Mouse (Mus musculus) liver, embryonic 14.5 days (tissue): ENCODE results near the gene Dnajc14. TPM values are rescaled to one million over a fixed set of nuclear protein-coding genes. Genes with fewer than 3 reads are reported as not detected.

Source experiments
- ATAC-seq: fragments of 200-750 bp; cut with Nextera tagmentation; 2 replicates; pipeline ENCODE4 v1.8.0; 2017; ENCODE audit warnings: moderate number of reproducible peaks, mild to moderate bottlenecking, moderate library complexity; ENCODE audit not compliant: insufficient read depth
- DNase-seq, 3 experiments: peaks; one replicate each; pipeline ENCODE4 v3.0.0-alpha.2; 2012 to 2013; ENCODE audit warnings: low read depth in 3 of 3, low spot score in 3 of 3
- H3K27ac ChIP-seq: fragments of 300-500 bp; sonication (generic); 2 replicates; pipeline ENCODE4 v1.5.1; 2014; ENCODE audit warnings: moderate library complexity, mild to moderate bottlenecking, control low read depth, inconsistent platforms
- H3K27me3 ChIP-seq: fragments of 300-500 bp; sonication (generic); 2 replicates; pipeline ENCODE4 v1.6.1; 2014; ENCODE audit warnings: mild to moderate bottlenecking, low read length, moderate library complexity; ENCODE audit not compliant: control insufficient read depth, insufficient read depth
- H3K36me3 ChIP-seq: fragments of 300-500 bp; sonication (generic); replicated peaks from 2 replicates; pipeline ENCODE4 v1.6.1; 2014; ENCODE audit warnings: low read depth; ENCODE audit not compliant: control insufficient read depth, insufficient read depth
- H3K4me1 ChIP-seq, 2 experiments: fragments of 200-500 bp in 1 of 2; fragments of 300-500 bp in 1 of 2; sonication (generic) in 1 of 2; replicated peaks; 2 replicates each; pipeline ENCODE4 v1.6.1; 2012 to 2014; ENCODE audit warnings: antibody characterized with exemption in 1 of 2, inconsistent platforms in 1 of 2, low read length in 1 of 2; ENCODE audit not compliant: control insufficient read depth in 2 of 2, insufficient read depth in 2 of 2
- H3K4me2 ChIP-seq: fragments of 300-500 bp; sonication (generic); 2 replicates; pipeline ENCODE4 v1.6.1; 2014; ENCODE audit warnings: low read depth, mild to moderate bottlenecking, control low read depth, moderate library complexity
- H3K4me3 ChIP-seq, 2 experiments: fragments of 200-500 bp in 1 of 2; fragments of 300-500 bp in 1 of 2; sonication (generic) in 1 of 2; 2 replicates each; pipeline ENCODE4 v1.5.1; 2012 to 2014; ENCODE audit warnings: low read depth in 2 of 2, low read length in 2 of 2, mild to moderate bottlenecking in 2 of 2, control low read depth in 1 of 2, inconsistent platforms in 1 of 2, moderate library complexity in 1 of 2; ENCODE audit not compliant: insufficient read depth in 1 of 2
- H3K9ac ChIP-seq: fragments of 300-500 bp; sonication (generic); replicated peaks from 2 replicates; pipeline ENCODE4 v1.6.1; 2014; ENCODE audit warnings: mild to moderate bottlenecking, control low read depth, moderate library complexity
- H3K9me3 ChIP-seq: fragments of 300-500 bp; sonication (generic); 2 replicates; pipeline ENCODE4 v1.6.1; 2016; ENCODE audit warnings: low read length, mixed read lengths; ENCODE audit not compliant: control insufficient read depth
- CTCF ChIP-seq: IDR thresholded peaks from 2 replicates; pipeline ENCODE4 v1.5.1; 2016; ENCODE audit warnings: antibody characterized with exemption, low read depth, control low read depth
- EP300 ChIP-seq: IDR thresholded peaks from 2 replicates; pipeline ENCODE4 v1.6.1; 2016; ENCODE audit warnings: antibody characterized with exemption, low read depth
- WGBS: fragments of 180-500 bp; shearing (Covaris S2); extraction: QIAGEN DNeasy Blood & Tissue Kit; methylation state at CpG from one replicate; pipeline ENCODE4 v1.1.7; 2014; ENCODE audit not compliant: insufficient replicate concordance; 5-methylcytosine and 5-hydroxymethylcytosine counted together
- polyA plus RNA-seq, 2 experiments: library from polyadenylated mRNA; depleted of rRNA in 1 of 2; stranded (reverse) in 1 of 2; unstranded in 1 of 2; fragments of >200 nt; fragmentation: Nextera tagmentation in 1 of 2; extraction: Ambion mirVana in 1 of 2; gene quantifications; 2 replicates each; pipeline versions ENCODE4 v1.2.1 to v1.2.3; 2012 to 2014

Gene Dnajc14
- polyA plus RNA-seq, 2 experiments = 6.0 to 10.7 TPM

DNA sequence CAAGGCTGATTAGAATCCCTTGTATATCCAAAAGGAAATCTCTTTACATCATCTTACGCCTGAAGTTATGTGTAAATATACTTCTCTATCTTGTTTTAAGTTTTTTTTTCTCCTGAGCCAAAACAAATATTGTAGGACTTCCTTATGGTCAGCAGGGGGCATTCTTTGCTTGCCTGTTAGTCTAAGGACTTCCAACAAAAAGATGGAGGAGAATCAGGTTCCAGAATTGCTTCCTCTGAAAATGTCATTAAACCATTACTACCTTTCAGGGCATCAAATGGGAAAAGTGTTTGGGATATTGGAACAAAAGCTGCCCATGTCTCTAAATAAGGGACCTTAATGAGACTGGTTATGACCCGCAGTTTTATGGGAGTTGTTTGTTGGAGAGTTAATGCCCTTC, 41.7 kb downstream of the Dnajc14 start:
- H3K36me3 ChIP-seq = peaks cover 49% of the 10 kb centered on the region
- 81% methylated on average over 2 of the region's 2 CpGs for WGBS
- no peak overlapping the region for H3K9ac ChIP-seq
- H3K9me3 ChIP-seq = no peaks in the 10 kb centered on the region
- no peak for DNase-seq
- TF ChIP-seq CTCF = peak; percentile 42
- TF ChIP-seq EP300 = no peak
- no peak overlapping the region for H3K27ac ChIP-seq
- H3K4me2 ChIP-seq = no peak overlapping the region
- H3K27me3 ChIP-seq = no peaks in the 10 kb centered on the region
- no peak for ATAC-seq
- peaks cover under 1 to 4% of the 10 kb centered on the region in 2 experiments; a peak in 3 of 4 replicates for H3K4me1 ChIP-seq
- no peak overlapping the region for H3K4me3 ChIP-seq

DNA sequence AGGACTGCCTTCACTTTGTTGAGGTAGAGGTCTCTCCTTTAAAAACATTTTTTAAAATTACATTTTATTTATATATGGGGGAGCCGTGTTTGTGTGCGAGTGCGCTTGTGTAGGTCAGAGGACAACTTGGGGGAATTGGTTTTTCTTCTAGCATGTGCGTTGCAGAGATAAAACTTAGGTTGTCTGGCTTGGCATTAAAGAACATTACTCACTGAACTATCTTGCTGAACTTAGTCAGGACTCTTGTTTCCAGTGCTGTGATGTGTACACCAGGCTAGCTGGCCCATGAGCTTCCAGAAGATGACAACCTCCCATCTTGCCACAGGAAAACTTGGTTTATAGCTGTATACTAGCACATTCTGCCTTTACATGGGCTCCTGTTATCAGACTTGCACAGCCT, 42.8 kb downstream of the Dnajc14 start:
- H3K27me3 ChIP-seq = no peaks in the 10 kb centered on the region
- TF ChIP-seq CTCF (no peak), EP300 (no peak)
- peaks cover 42% of the 10 kb centered on the region for H3K36me3 ChIP-seq
- H3K4me3 ChIP-seq = no peak overlapping the region
- no peaks in the 10 kb centered on the region for H3K9me3 ChIP-seq
- whole genome bisulfite sequencing = 76% methylated on average over 4 of the region's 4 CpGs
- H3K4me2 ChIP-seq = no peak overlapping the region
- no peaks in the 10 kb centered on the region for H3K4me1 ChIP-seq
- no peak overlapping the region for H3K27ac ChIP-seq
- no peak for ATAC-seq
- no peak for DNase-seq
- H3K9ac ChIP-seq = no peak overlapping the region

DNA sequence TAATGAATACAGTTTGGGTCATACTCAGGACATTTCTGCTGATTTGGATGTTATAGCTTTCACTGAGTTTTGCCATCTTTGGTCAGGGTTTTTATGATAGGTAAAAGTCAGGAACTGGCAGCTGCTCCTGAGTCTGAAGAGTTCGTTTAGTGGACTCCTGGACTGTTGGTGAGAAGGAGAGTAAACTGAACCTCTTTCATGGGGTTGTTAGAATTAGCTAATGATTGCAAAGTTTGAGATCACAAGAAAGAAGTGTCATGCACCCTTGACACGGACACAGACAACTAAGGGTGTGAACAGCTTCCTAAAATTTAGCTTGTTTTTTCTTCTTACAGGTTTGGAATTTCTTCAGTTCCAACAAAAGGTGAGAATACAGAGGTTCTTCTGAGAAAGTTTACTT, 44.6 kb downstream of the Dnajc14 start:
- H3K36me3 ChIP-seq = peaks cover 28% of the 10 kb centered on the region
- no peaks in the 10 kb centered on the region for H3K4me1 ChIP-seq
- no peak for DNase-seq
- WGBS = 71% methylated on average over 2 of the region's 2 CpGs
- no peak overlapping the region for H3K9ac ChIP-seq
- H3K27ac ChIP-seq = no peak overlapping the region
- no peaks in the 10 kb centered on the region for H3K27me3 ChIP-seq
- no peak for ATAC-seq
- H3K4me2 ChIP-seq = no peak overlapping the region
- no peak overlapping the region for H3K4me3 ChIP-seq
- TF ChIP-seq CTCF = no peak
- no peak for TF ChIP-seq EP300
- H3K9me3 ChIP-seq = no peaks in the 10 kb centered on the region

DNA sequence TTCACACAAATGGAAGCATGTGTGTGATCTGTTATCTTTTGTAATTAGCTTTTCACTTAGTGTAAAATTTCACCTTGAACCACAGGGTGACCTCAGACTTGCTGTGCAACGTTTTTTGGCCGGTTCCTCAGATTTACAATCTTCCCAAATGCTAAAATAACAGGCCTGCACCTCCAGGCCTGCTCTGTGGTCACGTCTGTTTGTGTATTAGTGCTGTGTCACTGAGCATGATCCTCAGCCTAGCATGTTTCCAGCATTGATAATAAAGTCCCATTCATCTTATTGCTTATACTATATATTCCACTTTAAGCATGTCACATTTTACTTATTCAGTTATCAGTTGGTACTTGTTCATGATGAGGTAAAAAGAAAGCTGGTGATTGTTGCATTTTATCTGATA, 46.5 kb downstream of the Dnajc14 start:
- 65% methylated on average over 3 of the region's 3 CpGs for WGBS
- Histone ChIP-seq H3K9me3 (no peaks in the 10 kb centered on the region), H3K9ac (no peak overlapping the region), H3K4me1 (no peaks in the 10 kb centered on the region), H3K27me3 (no peaks in the 10 kb centered on the region), H3K27ac (no peak overlapping the region), H3K4me3 (no peak overlapping the region), H3K36me3 (peaks cover 26% of the 10 kb centered on the region), H3K4me2 (no peak overlapping the region)
- TF ChIP-seq EP300 (no peak), CTCF (no peak)
- no peak for ATAC-seq
- DNase-seq = no peak

DNA sequence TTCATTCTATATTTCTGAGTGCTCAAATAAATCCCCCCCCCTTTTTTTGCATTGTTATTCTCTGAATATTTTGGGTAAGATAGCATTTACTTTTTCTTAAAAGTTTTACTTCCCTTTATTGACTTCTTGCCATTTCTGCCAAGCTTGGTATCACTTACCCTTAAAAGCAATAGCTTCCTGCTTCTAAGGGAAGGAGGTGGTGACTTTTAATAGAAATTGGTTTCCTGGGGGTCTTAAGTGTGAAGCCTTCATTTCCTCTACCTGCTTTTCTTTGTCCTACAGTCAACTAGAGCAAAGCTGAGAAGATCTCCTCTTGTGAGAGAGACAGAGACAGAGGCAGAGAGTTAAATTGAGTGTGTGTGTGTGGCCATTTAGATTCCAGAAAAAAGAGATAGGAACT, 57.3 kb downstream of the Dnajc14 start:
- H3K36me3 ChIP-seq = peaks cover 28% of the 10 kb centered on the region

More for the DNA sequence above, 57.3 kb downstream of the Dnajc14 start:
- H3K4me3 ChIP-seq = no peak overlapping the region
- no peak overlapping the region for H3K27ac ChIP-seq
- DNase-seq (no peak), ATAC-seq (no peak)
- TF ChIP-seq CTCF (no peak), EP300 (no peak)
- no peak overlapping the region for H3K9ac ChIP-seq
- H3K4me1 ChIP-seq = no peaks in the 10 kb centered on the region
- H3K4me2 ChIP-seq = no peak overlapping the region
- no peaks in the 10 kb centered on the region for H3K27me3 ChIP-seq
- no peaks in the 10 kb centered on the region for H3K9me3 ChIP-seq
